Mouse (Mus musculus) C2C12 (cell line): Measurements from ENCODE around the gene Hgfac. TPM values are rescaled to one million over a fixed set of nuclear protein-coding genes. Genes with fewer than 3 reads are reported as not detected.

Source experiments
- H3K27me3 ChIP-seq: one replicate; pipeline ENCODE4 v1.6.1; 2011; ENCODE audit not compliant: control insufficient read depth, insufficient read depth, insufficient read length
- H3K36me3 ChIP-seq: one replicate; pipeline ENCODE4 v1.6.1; 2011; ENCODE audit not compliant: control insufficient read depth, insufficient read depth
- H3K4me3 ChIP-seq: one replicate; pipeline ENCODE4 v1.5.1; 2011; ENCODE audit warnings: mild to moderate bottlenecking, control low read depth; ENCODE audit not compliant: poor library complexity, insufficient read depth, severe bottlenecking
- H3K79me2 ChIP-seq: one replicate; pipeline ENCODE4 v1.6.1; 2011; ENCODE audit not compliant: control insufficient read depth, insufficient read depth
- H3K79me3 ChIP-seq: one replicate; pipeline ENCODE4 v1.6.1; 2011; ENCODE audit warnings: low read depth, control low read depth
- H3ac ChIP-seq: one replicate; pipeline ENCODE3; 2011; ENCODE audit warnings: low read depth; ENCODE audit not compliant: control insufficient read depth, insufficient read length
- CEBPB ChIP-seq: IDR thresholded peaks from one replicate; pipeline ENCODE4 v1.6.1; 2011; ENCODE audit warnings: low read depth, mild to moderate bottlenecking, control low read depth, moderate library complexity
- CTCF ChIP-seq: IDR thresholded peaks from one replicate; pipeline ENCODE4 v1.5.1; 2011; ENCODE audit not compliant: control insufficient read depth, insufficient read depth, insufficient read length
- FOSL1 ChIP-seq: IDR thresholded peaks from one replicate; pipeline ENCODE4 v1.8.0; 2011; ENCODE audit warnings: mild to moderate bottlenecking, low read length; ENCODE audit not compliant: poor library complexity, insufficient read depth, severe bottlenecking
- MAX ChIP-seq: IDR thresholded peaks from one replicate; pipeline ENCODE4 v1.6.1; 2011; ENCODE audit warnings: mild to moderate bottlenecking, control low read depth
- MYOD1 ChIP-seq: IDR thresholded peaks from one replicate; pipeline ENCODE4 v1.6.1; 2011; ENCODE audit warnings: low read depth; ENCODE audit not compliant: control insufficient read depth, insufficient read length
- MYOG ChIP-seq: IDR thresholded peaks from one replicate; pipeline ENCODE4 v1.6.1; 2011; ENCODE audit not compliant: control insufficient read depth, insufficient read length; ENCODE audit errors: extremely low read depth
- USF1 ChIP-seq: IDR thresholded peaks from one replicate; pipeline ENCODE4 v1.6.1; 2011; ENCODE audit warnings: low read depth, mild to moderate bottlenecking, control low read depth, moderate library complexity
- polyA plus RNA-seq: library from polyadenylated mRNA; unstranded; fragments of >200 nt; fragmentation: generic; extraction: Trizol; gene quantifications from one replicate; pipeline ENCODE4 v1.2.1, GENCODE M21; 2012; ENCODE audit warnings: missing spikeins

Gene Hgfac
- polyA plus RNA-seq, 1 experiment = 0.06 TPM

DNA sequence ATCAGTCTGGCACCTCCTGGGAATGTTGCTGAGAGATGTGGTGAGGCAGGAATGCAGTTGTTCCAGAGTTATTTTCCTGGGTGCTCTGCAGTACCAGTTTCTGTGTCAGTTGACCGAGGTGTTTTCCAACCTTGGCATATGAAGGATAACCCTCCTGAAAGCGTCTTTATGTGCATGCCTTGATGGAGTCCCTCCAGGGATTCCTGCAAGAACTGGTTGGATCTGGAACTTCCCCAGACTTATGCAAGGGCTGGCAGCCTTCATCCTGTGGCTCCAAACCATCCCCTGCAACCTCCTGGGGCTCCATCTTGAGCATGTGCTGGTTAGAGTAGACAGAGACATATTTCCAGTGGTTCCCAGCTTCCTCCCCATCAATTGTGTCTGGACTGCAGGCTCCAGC is 36.5 kb upstream of the Hgfac start:
- Histone ChIP-seq H3K36me3 (peaks cover 11% of the 10 kb centered on the region), H3K79me3 (peaks cover 5% of the 10 kb centered on the region)
- TF ChIP-seq USF1 (no peak), FOSL1 (no peak), CEBPB (no peak), MAX (no peak)

GRCm38 (mm10) chr5:35005659-35006058 is 35.6 kb upstream of the Hgfac start:
- Histone ChIP-seq H3K4me3 (no peak overlapping the region), H3K79me2 (peaks cover 47% of the 10 kb centered on the region), H3K36me3 (peaks cover 6% of the 10 kb centered on the region), H3K27me3 (no peaks in the 10 kb centered on the region), H3K79me3 (peaks cover 5% of the 10 kb centered on the region), H3ac (no peak overlapping the region)
- TF ChIP-seq USF1 (no peak), MYOD1 (no peak), MYOG (no peak), FOSL1 (no peak), MAX (no peak), CEBPB (no peak), CTCF (no peak)

More for the DNA sequence above, 36.5 kb upstream of the Hgfac start:
- peaks cover 47% of the 10 kb centered on the region for H3K79me2 ChIP-seq
- H3ac ChIP-seq = no peak overlapping the region
- no peaks in the 10 kb centered on the region for H3K27me3 ChIP-seq
- H3K4me3 ChIP-seq = no peak overlapping the region

DNA sequence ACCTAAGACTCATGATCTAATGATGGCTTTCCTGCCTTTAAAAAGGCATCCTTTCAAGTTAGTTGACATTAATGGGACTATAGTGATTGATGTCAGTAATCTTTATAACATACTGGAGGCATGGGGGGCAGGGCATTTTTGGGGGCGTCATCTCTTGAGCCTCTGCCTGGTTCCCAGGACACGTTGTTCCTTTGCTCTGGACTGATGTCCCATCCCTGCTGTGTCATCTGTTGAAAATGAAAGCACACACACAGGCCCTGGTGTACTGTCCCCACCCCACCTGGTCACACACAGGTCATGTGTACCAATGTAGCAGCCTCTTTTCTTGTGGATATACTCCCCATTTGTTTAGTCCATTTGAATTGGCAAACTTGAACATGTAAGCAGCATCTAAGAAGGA is 34.7 kb upstream of the Hgfac start:
- no peaks in the 10 kb centered on the region for H3K27me3 ChIP-seq
- H3ac ChIP-seq = no peak overlapping the region
- H3K4me3 ChIP-seq = no peak overlapping the region
- no peak for TF ChIP-seq CTCF
- no peak for TF ChIP-seq USF1
- TF ChIP-seq MAX = no peak
- no peak for TF ChIP-seq MYOD1
- TF ChIP-seq MYOG = no peak
- TF ChIP-seq CEBPB = no peak
- TF ChIP-seq FOSL1 = no peak
- peaks cover 1% of the 10 kb centered on the region for H3K79me3 ChIP-seq
- peaks cover 38% of the 10 kb centered on the region for H3K79me2 ChIP-seq
- H3K36me3 ChIP-seq = no peaks in the 10 kb centered on the region

GRCm38 (mm10) chr5:35009163-35009562 is 32.1 kb upstream of the Hgfac start:
- TF ChIP-seq FOSL1 (no peak), CTCF (no peak), MAX (no peak), USF1 (no peak), MYOG (no peak), CEBPB (no peak), MYOD1 (no peak)
- Histone ChIP-seq H3K27me3 (no peaks in the 10 kb centered on the region), H3K4me3 (no peak overlapping the region), H3K79me3 (peaks cover 3% of the 10 kb centered on the region), H3ac (no peak overlapping the region), H3K36me3 (no peaks in the 10 kb centered on the region), H3K79me2 (peaks cover 34% of the 10 kb centered on the region)

DNA sequence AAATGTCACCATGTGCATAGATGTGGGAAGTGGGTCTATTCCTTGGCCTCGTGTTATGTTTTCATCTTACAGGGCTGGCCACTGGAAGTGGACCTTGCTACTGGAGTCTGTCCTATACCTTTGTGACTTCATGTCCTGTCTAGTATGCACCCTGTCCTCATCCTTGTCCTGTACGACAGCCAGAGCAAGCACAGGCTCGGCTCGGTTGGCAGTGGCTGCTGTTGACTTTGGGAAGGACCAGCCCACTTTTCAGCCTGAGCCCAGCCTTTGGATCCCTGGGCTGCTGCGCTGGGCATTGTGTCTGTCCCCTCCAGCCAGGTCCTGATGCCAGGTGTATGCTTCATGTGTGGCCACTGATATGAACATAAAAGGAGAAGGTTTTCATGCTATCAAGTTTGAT is 30.7 kb upstream of the Hgfac start:
- Histone ChIP-seq H3K4me3 (no peak overlapping the region), H3K36me3 (no peaks in the 10 kb centered on the region)

More for the DNA sequence above, 30.7 kb upstream of the Hgfac start:
- Histone ChIP-seq H3K79me2 (peaks cover 39% of the 10 kb centered on the region), H3K79me3 (peaks cover 4% of the 10 kb centered on the region), H3ac (no peak overlapping the region), H3K27me3 (no peaks in the 10 kb centered on the region)
- TF ChIP-seq FOSL1 (no peak), MYOD1 (no peak), CEBPB (no peak), USF1 (no peak), MYOG (no peak), MAX (no peak), CTCF (no peak)
